Mouse (Mus musculus): ENCODE measurements around the gene Hivep2.

Hivep2 gene

DNA sequence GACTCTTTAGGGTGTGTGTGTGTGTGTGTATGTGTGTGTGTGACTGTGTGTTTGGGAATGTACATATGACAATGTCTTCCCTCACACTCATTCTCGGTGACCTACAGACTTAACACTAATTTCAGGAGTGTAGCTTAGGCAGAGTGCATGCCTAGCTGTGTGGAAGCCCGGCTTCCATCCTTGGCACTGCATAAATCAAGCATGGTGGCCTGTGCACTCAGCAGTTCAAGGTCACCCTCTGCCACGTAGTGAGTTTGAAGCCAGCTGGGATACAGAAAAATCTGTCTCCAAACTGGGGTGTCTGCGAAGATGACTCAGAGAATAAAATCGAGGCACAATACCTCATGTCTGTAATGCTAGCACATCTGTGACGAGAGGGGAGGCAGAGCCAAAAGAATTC is 115.0 kb downstream of the Hivep2 start:
- no peak for DNase-seq (ENCODE audit: low read depth, low spot score)

GRCm38 (mm10) chr10:14081824-14082223 is 115.9 kb downstream of the Hivep2 start:
- DNase-seq (ENCODE audit: low read depth, low spot score) = no peak

DNA sequence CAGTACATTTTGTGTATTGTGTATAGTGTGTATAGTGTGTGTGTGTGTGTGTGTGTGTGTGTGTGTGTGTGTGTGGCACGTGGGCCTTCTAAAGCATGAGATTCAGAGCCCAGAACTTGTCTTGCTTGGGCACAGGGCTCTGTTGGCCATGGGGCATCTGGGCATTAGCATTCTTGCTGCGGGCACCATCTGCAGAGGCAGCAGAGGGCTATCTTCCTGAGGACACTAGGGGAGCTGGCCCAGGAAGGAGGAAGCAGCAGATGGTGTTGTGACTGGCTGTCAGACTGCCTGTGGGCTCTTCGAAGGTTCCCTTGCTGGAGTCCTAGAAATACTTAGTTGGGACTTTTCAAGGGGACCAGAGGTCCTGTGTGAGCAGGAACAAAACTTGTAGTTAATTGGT is 116.4 kb downstream of the Hivep2 start:
- no peak for DNase-seq (ENCODE audit: low read depth, low spot score)

DNA sequence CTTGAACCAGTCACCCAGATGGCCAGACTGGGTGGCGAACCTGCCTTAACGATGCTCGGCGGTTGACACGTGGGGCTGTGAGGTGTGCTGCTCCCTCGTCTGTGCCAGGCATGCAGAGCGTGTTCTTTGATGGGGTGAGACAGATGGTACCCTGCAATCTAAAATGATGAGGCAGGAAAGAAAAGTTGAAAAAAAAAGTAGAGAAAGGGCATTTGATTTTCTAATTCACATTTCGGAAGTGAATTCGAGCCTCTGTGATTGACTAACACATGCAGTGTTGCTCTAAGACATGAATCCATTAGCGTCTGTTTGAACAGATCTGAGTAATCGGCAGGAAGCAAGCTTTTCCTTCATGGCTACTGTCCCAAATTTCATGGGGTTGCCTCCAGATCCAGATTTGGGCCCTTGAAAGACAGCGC is 119.4 kb downstream of the Hivep2 start:
- DNase-seq (ENCODE audit: low read depth, low spot score) = no peak

DNA sequence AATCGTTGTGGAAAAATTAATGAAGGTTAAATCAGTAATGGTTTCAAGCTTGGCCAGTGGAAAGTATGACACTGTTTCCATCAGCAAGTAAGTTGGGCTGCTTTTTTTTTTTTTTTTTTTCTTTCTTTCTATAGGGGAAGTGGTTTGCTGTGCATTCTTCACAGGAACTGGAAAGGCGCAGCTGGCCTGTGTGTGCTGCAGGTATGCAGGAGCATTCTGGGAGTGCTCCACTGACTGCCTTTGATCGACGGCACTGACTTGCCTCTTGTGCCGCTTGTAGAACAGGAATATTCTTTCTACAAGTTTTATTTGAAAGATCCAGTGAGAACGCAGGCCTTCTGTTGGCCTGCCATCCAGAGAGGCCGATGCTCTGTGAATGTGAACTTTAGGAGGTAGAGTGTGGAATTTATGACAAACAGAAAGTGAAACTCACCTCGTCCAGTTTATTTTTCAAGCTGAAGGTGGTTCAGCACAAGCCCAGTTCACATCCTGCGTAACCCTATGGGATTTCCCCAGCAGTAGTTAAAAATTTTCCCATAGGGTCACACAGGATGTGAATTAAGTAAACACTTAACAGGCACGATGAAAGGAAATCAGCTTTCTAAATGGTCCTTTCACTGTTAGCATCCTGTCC is 120.1 kb downstream of the Hivep2 start:
- no peak for DNase-seq (ENCODE audit: low read depth, low spot score)

GRCm38 (mm10) chr10:14087316-14087715 is 121.4 kb downstream of the Hivep2 start:
- no peak for DNase-seq (ENCODE audit: low read depth, low spot score)

DNA sequence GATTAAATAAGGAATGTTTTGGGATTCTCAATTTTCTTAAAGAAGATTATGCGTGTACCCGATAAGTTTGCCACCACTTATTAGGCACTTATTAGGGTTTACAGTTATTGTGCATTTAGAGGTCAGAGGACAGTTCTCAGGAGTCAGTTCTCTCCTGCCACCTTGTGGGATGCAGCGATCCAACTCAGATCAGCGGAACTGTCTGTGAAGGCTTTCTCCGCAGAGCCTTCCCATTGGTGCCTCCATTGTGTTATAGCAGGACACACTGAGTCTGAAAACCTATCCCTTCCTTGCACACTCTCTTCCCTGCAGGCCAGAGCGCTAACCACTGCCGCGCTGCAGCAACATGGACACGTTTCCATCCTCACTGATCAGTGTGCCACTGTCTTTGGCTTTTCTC is 123.6 kb downstream of the Hivep2 start:
- DNase-seq (ENCODE audit: low read depth, low spot score) = no peak

- no peak for DNase-seq (ENCODE audit: low read depth, low spot score)
These were observed 128.2 kb downstream of the Hivep2 start for GRCm38 (mm10) chr10:14094033-14094432.

DNA sequence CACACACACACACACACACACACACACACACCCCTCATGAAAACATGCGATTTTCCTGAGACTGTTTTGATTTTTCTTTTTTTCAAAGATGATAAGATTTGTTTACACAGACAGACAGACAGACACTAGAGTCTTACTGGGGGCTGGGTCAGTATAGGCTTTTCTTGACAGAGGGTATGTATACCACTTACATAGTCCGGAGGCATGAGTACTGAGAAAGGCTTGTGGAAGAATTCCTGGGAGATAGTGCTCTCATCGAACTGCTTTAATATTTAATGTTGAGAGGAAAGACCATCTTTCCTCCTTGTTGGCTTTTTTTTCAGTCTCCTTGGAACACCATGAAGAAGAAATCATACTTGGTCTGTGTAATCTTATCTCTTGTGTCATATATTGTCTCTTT is 130.2 kb downstream of the Hivep2 start:
- no peak for DNase-seq (ENCODE audit: low read depth, low spot score)

DNA sequence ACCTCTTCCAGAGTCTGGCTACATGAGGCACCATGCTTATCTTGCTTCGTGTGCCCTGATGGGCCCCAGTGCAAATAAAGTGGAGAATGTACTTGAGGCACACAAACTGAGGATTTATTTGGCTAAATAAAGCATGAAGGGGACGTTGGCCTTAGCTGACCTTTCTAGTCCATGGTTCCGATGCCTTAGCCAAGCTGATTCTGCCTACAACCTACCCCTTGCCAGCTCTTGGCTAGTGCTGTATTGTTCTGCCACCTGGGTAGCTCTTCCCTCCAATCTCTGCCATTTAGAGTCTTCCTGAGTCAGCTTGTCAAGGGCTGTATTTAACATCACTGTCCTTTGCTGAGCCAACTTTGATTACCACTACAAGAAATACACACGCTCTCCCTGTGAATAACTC is 133.3 kb downstream of the Hivep2 start:
- DNase-seq (ENCODE audit: low read depth, low spot score) = no peak

GRCm38 (mm10) chr10:14100041-14100440 is 134.2 kb downstream of the Hivep2 start:
- DNase-seq (ENCODE audit: low read depth, low spot score) = no peak

GRCm38 (mm10) chr10:14100847-14101246 is 135.0 kb downstream of the Hivep2 start:
- no peak for DNase-seq (ENCODE audit: low read depth, low spot score)

DNA sequence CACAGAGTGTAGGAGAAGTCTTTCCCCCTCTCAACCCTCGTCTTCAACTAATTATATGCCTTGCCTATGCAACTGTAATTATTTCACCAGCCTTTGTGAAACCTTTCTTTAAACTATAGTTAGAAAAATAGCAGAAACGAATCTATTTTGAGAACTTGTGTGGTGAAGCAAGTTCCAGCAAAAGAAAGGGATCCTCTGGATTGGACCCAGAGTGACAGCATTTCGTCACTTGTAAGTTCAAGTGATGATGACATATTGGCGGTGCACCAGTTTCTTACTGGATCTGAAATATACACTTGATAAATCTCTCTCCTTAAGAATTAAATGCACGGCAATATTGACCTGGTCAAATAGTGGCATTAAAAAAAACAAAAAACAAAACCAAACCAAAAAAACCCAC is 136.1 kb downstream of the Hivep2 start:
- DNase-seq (ENCODE audit: low read depth, low spot score) = no peak

DNA sequence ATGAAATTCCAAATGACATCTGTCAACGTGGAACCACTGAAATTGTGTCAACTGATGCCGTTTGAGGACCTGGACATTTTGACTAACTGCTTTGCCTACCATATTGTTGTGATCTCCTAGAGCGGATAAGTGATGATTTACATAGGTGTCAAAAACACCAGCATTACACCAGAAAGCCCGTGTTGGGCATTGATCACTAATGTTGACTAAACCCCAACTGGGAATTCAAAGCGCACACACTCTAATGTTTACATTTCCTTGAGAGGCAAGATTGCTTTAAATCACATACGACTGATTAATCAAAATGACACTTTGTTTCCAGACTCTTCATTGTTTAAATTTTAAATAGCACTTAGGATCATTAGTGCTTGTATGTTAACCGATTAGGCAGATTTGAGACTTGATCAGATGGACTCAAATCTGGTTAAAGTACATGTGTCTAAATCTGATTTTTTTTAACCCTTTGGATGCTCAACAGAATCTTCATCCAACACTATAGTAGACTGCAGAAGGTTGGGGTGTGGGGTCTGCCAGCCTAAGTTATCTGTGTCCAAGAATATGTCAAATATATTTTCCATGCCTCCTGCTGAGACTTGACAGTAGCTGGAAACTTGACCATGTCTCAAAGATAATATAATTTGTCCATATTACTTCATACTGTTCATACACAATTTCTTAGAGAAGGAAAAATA is 142.3 kb downstream of the Hivep2 start:
- DNase-seq (ENCODE audit: low read depth, low spot score) = peak; percentile 13

DNA sequence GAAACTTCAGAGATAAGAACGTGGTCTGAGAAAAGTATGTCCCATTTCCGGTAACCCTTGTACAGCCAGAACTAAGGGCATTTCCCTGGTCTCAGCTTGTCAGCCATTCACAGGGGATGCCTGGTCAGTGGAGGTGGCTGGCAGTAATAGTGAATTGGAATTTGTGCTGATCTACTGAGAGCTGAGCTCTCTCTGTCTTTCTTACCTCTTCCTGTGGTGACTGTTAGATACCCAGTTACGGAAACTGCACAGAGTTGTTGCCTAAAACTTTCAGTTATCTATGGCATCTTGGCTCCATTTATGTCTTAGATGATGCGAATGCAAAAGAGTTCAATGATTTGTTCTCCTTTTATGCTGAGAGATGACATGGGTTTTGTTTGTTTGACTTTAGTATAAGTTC is 150.0 kb downstream of the Hivep2 start:
- DNase-seq (ENCODE audit: low read depth, low spot score) = no peak

DNA sequence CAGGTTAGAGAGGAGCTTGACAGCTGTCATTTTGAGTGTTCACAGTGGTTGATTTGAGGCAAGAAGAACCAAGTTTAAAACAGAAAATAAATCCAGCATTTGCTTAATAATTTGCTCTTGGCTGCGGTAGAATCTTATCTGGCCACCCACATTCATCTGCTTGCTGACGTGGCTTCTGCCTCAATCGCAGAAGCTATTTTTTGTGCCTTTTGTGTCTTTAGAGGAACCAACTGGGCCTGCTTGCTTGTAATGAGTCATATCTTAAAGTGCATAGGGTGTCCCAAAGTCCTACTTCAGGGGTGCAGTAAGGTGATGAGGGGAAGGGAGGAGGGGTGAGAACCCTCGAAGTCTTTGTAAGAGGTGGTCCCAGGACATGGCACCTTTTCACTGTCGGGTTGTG is 151.1 kb downstream of the Hivep2 start:
- DNase-seq (ENCODE audit: low read depth, low spot score) = no peak

DNA sequence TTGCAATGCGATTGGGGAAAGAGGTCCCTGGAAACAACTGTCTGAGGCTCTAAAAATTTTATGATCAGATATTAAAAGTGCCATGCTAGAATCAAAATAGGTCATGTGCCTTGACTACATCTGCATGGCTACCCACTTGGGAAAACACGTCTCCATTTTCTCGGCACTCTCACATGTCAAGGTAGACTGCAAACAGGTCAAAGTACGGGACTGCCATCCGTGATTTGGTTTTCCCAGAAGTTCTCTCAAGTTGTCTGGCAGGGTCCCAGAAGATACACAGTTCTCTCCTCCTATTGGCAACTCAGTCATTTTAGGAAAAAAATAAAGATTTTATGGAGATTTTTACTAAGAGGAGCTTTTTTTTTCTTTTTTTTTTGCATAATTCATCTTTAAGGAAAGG is 153.3 kb downstream of the Hivep2 start:
- DNase-seq (ENCODE audit: low read depth, low spot score) = no peak

DNA sequence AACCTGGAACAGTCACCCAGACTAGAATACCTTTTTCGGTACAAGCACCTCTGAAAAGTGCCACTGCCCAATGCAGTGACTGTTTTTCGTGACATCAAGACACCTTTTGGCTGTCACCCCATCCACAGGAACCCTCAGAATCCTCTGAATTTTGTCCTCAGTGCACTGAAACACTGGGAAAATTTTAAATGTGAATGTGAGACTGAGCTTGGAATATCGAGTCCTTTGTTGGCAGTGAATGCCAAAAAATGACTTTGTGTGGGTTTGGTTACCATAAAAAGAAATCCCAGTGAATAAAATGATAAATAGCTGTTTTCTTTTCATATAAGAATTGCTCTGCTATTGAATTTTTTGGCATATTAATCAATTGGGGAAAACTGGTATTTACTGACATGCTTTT is 154.6 kb downstream of the Hivep2 start:
- DNase-seq (ENCODE audit: low read depth, low spot score) = no peak

GRCm38 (mm10) chr10:14127826-14128225 is 162.0 kb downstream of the Hivep2 start:
- no peak for DNase-seq (ENCODE audit: low read depth, low spot score)

- no peak for DNase-seq (ENCODE audit: low read depth, low spot score)
These were observed 164.4 kb downstream of the Hivep2 start for GRCm38 (mm10) chr10:14130270-14130669.

GRCm38 (mm10) chr10:14131307-14131706 is 165.4 kb downstream of the Hivep2 start:
- DNase-seq (ENCODE audit: low read depth, low spot score) = no peak

- no peak for DNase-seq (ENCODE audit: low read depth, low spot score)
These were observed 166.2 kb downstream of the Hivep2 start for GRCm38 (mm10) chr10:14132061-14132460.

- no peak for DNase-seq (ENCODE audit: low read depth, low spot score)
These were observed 167.1 kb downstream of the Hivep2 start for GRCm38 (mm10) chr10:14132937-14133336.

GRCm38 (mm10) chr10:14138663-14139062 is 172.8 kb downstream of the Hivep2 start:
- no peak for DNase-seq (ENCODE audit: low read depth, low spot score)

Measured in mesoderm, embryonic 11.5 days (tissue).